Mouse (Mus musculus): ENCODE data around the gene 0610030E20Rik. TPM values are rescaled to one million over a fixed set of nuclear protein-coding genes. Genes with fewer than 3 reads are reported as not detected.

The 0610030E20Rik gene
- 10 to 100 TPM; 14.7 to 19.1 (median 17.6) TPM for total RNA-seq (2022)

DNA sequence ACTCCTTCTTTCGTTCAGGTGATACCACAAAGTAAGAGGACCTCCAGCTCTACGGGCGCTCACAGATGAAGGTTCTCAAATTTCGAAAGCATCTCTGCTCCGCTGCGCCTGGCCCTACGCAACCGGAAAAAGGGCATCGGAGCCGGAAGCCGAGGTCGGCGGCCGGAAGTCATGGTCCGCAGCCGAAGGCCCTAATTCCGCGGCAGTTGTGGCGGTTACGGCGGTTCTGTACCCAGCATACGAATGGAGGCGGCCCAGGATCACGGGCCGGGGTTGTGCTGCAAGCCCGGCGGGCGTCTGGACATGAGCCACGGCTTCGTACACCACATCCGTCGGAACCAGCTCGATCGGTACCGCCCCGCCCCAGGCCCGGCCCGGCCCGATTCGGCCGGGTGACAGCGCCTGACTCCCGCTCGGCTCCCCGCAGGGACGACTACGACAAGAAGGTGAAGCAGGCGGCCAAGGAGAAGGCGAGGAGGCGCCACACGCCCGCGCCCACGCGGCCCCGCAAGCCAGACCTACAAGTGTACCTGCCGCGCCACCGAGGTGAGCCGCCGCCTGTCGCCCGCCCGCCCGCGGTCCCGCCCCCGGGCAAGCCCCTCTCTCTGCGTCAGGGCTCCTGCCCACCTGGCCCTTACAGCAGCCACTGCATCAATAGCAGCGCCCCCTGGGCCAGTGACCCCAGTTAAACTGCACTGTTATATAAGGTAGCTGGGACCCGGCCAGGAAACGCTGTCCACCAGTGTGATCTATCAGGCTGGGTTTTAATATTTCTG lies at the start of gene 0610030E20Rik:
Gene 0610030E20Rik, plus strand, starts transcription at position 152 of the 776 bp plus-strand sequence.
- DNase-seq (ENCODE audit: low spot score in 2 of 2), result peak in 1 of 2 experiments; percentile 69

DNA sequence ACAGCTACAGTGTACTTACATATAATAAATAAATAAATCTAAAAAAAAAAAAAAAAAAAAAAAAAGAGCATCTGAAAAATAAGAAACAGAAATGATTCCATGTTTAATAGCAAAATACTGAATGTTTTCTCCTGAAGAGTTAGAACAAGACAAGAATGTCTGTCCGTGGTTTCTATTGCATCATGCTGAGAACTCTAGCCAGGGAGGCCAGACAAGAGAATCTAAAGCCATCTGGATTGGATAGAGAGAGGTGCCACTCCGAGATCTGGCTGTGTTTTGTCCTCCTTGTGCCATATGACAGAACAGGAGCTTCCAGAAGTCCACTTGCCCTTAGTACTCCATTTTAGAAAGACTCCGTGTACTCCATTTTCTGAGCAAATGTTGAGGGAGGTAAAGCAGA lies 49.3 kb upstream of the 0610030E20Rik start:
- no peak for DNase-seq (ENCODE audit: low spot score in 2 of 2)

DNA sequence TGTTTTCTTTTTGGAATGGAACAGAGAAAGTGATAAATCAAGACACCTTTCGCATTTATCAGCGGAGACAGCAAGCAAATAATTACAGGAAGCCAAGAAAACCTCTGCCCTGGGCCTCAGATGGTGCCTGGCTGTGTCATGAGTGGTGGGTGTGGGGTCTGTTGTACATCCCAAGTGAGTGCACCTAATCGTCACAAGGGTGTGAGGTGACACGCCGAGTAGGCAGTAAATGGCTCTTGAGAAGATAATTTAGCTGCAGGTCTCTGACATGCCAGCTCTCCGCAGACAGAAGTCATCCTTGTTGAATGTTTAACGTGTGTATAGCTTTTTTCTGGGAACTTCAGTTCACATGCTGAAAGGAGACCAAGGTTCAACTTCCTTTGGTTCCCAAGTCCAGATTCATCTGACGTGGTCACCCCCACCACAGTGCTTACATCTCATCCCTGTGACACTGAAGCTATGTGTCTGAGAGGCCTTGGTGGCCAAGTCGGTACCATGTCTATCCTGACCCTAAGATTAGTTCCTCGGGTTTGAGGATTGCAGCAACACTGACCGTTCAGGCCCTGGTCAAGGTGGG lies 44.7 kb upstream of the 0610030E20Rik start:
- DNase-seq (ENCODE audit: low spot score in 2 of 2), result no peak

DNA sequence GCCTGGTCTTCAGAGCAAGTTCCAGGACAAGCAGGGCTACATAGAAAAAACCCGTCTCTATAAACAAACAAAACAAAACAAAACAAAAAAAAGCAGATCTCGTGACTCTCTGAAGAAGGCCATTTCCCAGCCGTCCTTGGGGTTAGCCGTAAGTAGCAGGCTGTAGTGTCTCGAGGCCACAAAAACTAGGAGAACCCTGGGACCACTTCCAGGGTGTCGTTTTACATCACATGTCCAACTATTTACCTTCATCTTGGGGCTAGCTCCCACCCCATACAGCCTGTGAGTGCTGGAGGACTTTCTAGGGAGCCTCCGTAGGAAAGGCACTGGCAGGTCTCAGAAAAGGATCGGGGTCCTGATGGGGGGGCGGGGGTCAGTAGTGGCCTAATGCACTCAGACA lies 43.6 kb upstream of the 0610030E20Rik start:
- DNase-seq (ENCODE audit: low spot score in 2 of 2), result no peak

DNA sequence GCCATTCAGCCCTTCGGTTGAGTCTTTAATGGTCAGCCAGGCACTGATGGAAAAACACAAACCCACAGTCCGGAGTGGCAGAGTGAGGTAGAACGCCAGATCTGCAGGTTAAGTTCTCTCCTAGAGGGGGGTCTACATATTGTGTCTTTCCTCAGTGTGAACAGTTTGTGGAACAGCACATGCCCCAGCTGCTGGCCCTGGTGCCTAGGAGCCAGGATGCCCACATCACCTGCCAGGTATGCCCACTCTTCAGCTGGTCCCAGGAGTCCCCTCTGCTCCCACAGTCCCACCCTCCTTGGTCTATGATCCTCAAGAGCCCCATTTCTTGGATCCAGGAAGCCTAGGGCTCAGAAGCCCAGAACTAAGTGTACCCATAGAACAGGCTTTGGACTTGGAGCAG lies 34.9 kb upstream of the 0610030E20Rik start:
- DNase-seq (ENCODE audit: low spot score in 2 of 2), result no peak

DNA sequence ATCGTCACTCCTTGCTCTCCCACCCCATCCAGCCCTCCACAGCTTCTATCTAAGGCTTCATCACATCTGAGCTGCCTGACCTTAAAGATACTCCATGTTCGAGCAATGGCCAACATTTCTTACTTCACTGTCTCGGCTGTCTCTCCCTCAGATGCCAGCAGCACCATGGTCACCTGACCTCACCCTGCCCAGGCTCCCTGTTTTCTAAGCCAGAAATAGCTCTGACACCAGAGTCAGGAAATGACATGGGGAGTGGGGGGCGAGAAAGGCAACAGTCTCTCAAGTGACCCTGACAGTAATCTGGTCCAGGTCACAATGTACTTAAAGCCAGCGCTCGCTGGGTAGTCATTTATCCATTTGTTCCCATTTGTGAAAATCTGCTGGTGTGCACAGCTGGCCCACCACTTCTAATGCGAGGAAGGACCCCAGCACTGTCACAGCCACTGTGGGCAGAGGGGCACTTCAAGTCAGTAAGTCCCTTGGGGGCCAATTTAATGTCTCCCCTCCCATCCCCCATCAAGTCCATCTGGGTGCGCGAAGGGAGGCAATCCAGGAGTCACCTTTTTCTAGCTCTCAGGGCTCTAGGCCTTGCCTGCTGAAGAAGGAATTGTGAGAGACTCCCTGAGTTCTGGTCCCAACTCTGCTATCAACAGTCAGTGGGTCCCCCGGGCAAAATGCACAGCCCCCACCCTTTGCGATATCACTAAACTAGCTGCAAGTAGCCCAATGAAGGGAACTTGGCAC lies 33.8 kb upstream of the 0610030E20Rik start:
- no peak for DNase-seq (ENCODE audit: low spot score in 2 of 2)

DNA sequence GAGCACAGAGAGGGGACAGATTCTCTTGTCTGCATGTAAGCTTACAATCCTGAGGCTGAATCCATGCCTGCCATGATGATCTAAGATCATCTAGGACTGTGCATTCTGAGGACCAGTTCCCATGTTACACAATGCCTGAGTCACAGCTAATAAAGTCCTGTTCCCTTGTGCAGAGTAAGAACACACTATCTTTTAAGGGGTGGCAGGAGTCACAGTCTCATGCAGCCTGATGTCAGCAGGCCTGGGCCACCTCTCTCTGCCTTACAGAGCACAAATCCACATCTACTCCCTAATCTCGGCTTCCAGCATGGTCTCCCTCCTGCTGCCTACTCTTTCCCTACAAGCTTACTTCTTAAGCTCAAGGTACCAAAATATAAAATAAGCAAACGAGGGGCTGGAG lies 31.7 kb upstream of the 0610030E20Rik start:
- no peak for DNase-seq (ENCODE audit: low spot score in 2 of 2)

DNA sequence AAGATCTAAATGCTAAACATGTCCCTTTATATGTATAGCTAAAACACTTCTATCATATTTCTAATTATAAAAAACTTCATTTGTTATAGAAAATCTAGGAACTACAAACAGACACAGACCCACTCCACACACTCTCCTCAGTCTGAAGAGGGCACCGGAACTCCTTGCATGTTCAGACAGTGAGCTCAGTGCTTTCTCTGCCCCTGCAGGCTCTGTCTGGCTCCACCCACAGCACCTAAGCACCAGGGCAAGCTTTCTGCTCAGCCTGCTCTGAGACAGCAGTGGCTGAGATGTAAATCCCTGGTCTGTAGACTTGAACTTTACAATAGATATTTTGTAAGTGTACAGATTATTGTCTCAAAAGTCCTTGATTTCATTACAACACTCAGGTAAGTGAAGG lies 31.1 kb upstream of the 0610030E20Rik start:
- DNase-seq (ENCODE audit: low spot score in 2 of 2), result no peak

DNA sequence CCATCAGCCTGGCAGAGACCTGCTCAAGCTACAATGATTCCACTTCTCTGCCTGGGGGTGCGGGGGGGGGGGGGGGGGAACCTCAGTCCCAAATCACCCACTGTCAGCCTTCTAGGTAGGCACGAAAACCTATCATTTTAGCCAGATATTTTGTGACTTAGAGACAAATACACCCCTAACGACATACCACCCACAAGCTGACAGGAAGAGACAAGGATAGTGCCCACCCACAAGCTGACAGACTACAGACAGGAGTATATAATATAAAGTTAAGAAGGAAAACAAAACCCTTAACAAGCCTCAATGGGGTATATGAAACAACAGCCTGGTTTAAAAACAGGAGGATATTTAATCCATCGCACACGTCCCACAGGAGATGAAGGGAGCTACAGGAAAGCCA lies 28.7 kb upstream of the 0610030E20Rik start:
- no peak for DNase-seq (ENCODE audit: low spot score in 2 of 2)

DNA sequence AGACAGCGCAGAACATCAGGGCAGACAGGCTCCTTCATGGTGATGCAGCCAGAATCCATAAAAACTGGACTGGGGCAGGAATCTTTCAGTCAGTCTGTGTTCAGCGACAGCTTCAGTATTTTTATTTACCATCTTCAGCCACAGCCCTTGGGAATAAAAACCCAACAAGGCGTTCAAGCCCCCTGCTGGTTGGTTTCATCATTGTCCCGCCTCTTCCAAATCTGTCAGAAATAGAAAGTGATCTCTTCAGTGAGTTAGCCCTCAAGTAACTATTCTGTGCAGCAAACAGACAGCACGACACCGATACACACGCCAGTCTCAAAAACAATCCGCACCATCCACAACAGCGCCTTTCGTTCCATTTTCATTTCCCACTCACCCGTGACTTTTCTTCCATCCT lies 28.1 kb upstream of the 0610030E20Rik start:
- DNase-seq (ENCODE audit: low spot score in 2 of 2), result peak in 1 of 2 experiments; percentile 14

DNA sequence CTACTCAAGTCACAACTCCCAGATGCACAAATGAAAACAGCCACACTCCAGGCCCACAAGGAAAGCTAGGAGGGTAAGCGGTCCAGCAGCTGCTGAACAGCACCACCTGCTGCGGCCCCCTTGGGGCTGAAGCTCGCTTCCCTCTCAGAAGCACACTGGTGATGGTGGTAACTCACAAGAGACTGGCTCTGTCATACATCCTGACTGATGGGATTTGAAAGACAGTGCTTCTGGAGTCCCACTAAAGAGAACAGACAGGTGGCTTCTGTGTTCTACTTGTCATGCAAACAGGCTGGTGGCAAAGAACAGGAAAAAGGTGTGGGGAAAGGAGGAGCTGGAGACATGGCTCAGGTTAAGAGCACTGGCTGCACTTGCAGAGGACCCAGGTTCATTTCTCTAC lies 24.2 kb upstream of the 0610030E20Rik start:
- DNase-seq (ENCODE audit: low spot score in 2 of 2), result no peak

DNA sequence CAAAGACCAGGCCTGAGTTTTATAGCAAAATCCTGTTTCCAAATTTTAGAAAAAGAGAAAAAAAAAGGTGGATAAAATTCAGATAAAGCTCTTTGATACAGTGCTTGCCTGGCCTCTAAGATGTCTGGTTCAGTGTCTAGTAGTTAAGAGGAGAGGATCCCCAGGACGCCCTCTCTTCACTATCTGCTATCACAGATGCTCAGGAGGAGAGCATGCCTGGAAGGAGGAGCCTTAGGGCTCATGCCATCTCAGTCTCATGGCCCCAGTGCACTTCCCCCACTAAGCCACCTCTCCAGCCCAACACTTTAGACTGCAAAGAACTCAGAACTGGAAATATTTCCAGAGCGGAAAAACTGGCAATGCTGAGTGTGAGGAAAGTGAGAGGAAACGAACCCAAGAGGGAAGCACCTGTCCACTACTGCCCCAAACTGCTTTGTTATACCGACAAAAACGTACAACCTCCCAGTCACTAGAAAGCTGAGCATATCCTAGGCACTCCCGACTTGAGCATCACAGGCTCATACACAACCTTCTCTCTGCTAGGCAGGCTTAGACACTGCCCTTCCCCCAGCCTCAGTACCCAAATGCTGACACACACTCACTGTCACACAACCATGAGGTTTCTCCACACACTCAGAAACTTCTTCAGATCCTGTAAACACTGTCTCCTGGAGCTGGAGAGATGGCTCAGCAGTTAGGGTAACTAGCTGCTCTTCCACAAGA lies 23.2 kb upstream of the 0610030E20Rik start:
- DNase-seq (ENCODE audit: low spot score in 2 of 2), result no peak

DNA sequence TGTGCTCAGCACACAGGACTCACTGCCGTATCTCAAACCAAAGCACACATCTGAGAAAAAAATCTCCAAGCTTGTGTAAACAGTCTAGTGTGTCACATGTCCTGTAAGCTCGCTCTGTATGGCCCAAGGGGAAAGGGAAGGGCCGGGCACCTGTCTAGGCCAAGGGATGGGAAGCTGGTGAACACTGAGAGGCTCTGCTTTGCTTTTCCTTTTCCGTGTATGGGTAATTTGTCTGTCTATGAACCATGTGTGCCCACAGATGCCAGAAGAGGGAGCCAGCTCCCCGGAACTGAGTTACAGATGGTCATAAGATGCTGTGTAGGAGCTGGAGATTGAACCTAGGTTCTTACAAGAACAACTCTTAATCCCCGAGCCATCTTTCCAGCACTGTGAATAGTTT lies 20.8 kb upstream of the 0610030E20Rik start:
- DNase-seq (ENCODE audit: low spot score in 2 of 2), result no peak

DNA sequence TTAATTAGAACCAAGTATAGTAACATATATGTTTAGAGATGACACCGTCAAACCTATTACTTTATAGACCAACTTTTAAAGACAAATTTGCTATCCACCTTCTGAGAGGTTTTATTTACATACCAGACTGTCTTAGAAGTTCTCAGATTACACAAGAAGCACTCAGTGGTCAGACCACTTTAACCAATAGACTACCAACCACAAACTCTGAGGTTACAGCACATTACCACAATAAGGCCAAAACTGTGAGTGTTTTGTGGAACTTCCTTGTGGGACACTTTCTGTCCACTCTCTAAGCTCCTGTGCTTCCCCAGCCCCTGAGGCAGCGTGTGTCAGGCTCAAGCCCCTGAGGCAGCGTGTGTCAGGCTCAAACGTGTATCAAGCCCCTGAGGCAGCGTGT lies 18.1 kb upstream of the 0610030E20Rik start:
- DNase-seq (ENCODE audit: low spot score in 2 of 2), result no peak

DNA sequence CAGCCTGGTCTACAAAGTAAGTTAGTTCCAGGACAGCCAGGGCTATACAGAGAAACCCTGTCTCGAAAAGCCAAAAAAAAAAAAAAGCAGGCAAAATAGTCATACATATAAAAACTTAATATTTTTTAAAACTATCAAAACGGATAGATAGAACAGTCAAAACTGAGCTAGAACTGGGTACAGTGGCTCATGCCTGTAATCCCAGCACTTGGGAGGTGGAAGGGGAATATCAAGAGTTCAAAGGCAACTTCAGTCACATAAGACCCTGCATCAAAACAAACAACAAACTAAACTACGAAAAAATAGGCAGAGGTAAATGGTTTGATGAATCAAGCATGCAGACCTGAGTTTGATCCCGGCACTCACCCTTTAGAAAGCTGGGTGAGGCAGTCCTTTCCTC lies 17.0 kb upstream of the 0610030E20Rik start:
- DNase-seq (ENCODE audit: low spot score in 2 of 2), result no peak

DNA sequence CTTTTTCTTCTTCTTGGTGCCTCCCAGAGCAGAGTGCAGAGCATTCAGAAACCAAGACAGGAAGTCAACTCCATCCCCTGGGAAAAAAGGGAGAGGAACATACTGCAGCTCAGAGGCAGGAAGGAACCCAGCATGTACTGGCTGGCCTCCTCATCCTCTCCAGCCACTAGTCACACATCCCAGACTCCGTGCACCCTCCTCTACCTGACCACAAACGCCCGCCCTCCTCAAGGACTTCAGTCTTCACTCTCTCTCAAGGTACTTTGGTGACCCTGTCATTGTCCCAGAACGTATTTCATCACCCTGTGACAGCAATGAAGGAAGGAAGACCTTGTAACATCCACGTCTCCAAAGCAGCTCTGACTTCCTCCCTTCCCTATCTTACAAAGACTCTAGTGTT lies 14.0 kb upstream of the 0610030E20Rik start:
- no peak for DNase-seq (ENCODE audit: low spot score in 2 of 2)

DNA sequence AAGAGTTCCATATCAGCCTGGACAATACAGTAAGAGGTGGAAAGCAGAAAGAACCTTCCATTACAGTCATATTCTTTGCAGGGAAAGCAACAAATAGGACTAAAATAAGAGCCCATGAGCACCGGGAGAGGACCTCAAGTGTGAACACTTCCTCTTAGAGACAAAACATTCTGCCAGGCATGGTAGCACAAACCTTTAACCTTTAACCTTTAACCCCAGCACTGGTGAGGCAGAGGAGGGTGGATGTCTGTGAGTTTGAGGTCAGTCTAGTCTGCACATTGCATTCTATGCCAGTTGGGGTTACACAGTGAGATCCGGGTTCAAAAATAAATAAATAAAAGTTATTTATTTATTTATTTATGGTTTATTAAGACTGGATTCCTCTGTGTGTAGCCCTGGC lies 6.6 kb upstream of the 0610030E20Rik start:
- DNase-seq (ENCODE audit: low spot score in 2 of 2), result no peak

DNA sequence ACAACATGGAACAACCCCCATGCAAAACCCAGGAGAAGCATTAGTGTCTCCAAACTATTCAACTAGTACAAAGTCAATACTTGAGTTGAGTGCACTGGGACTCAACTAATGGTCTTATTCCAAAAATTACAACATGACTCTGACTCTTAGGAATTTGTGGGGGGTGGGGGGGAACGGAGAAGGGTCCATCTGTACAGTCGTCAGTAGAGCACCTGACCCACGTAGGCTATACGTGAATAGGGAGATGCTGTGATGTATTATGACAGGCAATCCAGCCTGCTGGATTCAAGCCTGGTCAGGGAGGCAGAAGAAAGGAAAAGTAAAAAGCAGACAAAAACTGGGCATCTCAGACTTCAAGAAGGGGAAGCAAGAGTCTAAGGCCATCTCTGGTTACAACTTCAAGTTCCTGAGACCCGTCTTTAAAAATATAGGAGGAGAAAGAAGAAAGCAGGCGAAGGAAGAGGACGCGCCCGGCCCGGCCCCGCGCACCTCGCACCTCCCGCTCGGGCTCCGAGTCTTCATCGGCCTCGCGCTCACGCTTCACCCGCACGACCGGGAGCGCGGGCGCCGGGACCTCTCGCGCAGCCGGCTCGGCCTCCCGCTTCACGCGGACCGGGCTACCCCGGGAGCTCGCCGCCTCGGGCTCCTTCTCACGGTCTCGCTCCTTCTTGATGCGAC lies 2.6 kb upstream of the 0610030E20Rik start:
- no peak for DNase-seq (ENCODE audit: low spot score in 2 of 2)

DNA sequence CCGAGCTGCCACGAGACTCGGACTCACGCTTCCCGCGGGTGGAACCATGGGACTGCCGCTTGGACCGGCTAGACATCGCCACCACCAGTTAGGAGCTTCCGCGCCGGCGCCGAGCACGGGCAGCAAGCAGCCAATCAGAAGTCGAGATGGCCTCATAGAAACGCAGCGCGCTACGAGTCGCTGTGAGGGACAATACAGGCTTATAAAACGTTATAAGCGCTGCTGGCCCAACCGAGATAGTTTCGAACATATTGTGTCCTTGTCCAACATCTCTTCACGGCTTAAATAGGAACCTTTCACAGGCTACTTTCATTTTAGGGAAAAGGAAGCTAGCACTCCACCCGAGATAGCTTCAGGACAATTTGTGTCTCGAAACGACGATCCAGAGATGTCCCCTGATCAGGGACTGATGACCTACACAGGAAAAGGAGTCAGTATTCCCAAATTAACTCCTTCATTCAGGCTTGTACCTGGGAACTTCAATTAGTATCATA lies 2.0 kb upstream of the 0610030E20Rik start, which contains the start of gene Usp39:
Gene Usp39, minus strand, starts transcription at position 111 of the 494 bp plus-strand sequence.
- DNase-seq (ENCODE audit: low spot score in 2 of 2), result peak; percentile 90 to 93

DNA sequence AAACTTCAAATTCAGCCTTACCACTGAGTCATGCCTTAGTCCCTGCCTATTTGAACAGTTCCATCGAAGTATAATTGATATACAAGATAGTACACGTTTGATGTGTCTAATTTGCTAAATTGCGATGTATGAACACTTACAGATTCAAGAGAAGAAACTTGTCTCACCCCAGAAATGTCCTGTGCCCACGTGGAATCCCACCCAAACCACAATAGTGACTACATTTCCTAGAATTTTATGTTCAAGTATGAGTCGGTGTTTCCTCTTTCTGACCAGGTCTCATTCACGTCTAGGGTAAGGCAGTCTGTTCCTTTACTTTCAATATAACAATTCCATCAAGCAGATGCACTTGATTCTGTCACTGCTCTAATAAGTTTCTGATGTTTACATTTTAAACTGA lies 1.5 kb upstream of the 0610030E20Rik start:
- DNase-seq (ENCODE audit: low spot score in 2 of 2), result no peak

DNA sequence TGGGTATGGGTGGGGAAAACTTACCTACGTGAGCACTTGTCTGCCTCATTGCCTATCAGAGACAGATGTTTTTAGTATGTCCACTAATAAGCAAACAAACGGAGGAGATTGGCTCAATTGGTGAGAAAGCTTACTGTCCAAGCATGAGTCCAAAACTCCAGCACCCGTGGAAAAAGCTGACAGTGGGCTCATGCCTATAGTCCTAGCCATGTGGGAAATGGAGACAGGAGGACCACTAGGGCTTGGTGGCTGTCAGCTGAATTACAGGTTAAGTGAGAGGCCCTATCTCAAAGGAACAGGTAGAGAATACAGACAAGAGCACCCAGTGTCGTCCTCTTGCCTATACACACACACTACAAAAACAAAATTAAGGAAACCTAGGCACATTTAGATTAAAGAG lies 856 bp upstream of the 0610030E20Rik start:
- no peak for DNase-seq (ENCODE audit: low spot score in 2 of 2)
